Mouse (Mus musculus) spleen, adult 12 weeks (tissue): ENCODE measurements around the gene Kcnb1.
A peak's percentile ranks its signal among the peaks of the same experiment; 100 is the strongest.

Experiments used
- DNase-seq: peaks from one replicate; pipeline ENCODE4 v3.0.0; 2022; ENCODE audit warnings: low spot score

Kcnb1 gene

GRCm38 (mm10) chr2:167190076-167190399 lies at the start of gene Kcnb1:
Gene Kcnb1, minus strand, starts transcription at chr2:167190155.
- DNase-seq: peak; percentile 8

- no peak for DNase-seq
Measured at GRCm38 (mm10) chr2:167239262-167239661, 49.3 kb upstream of the Kcnb1 start.

- DNase-seq: no peak
Measured at GRCm38 (mm10) chr2:167237224-167237623, 47.3 kb upstream of the Kcnb1 start.

GRCm38 (mm10) chr2:167236174-167236573 lies 46.2 kb upstream of the Kcnb1 start:
- DNase-seq: no peak

GRCm38 (mm10) chr2:167235338-167236018 lies 45.5 kb upstream of the Kcnb1 start:
- no peak for DNase-seq

- DNase-seq: no peak
Measured at GRCm38 (mm10) chr2:167233771-167234170, 43.8 kb upstream of the Kcnb1 start.

GRCm38 (mm10) chr2:167233009-167233335 lies 43.0 kb upstream of the Kcnb1 start:
- no peak for DNase-seq

- DNase-seq: no peak
Measured at GRCm38 (mm10) chr2:167232132-167233008, 42.4 kb upstream of the Kcnb1 start.

- no peak for DNase-seq
Measured at GRCm38 (mm10) chr2:167230554-167230953, 40.6 kb upstream of the Kcnb1 start.

GRCm38 (mm10) chr2:167224937-167225336 lies 35.0 kb upstream of the Kcnb1 start:
- DNase-seq: no peak

- no peak for DNase-seq
Measured at GRCm38 (mm10) chr2:167224194-167224593, 34.2 kb upstream of the Kcnb1 start.

GRCm38 (mm10) chr2:167222152-167222551 lies 32.2 kb upstream of the Kcnb1 start:
- DNase-seq: peak; percentile 15

GRCm38 (mm10) chr2:167221159-167221845 lies 31.3 kb upstream of the Kcnb1 start:
- DNase-seq: no peak

GRCm38 (mm10) chr2:167220736-167221135 lies 30.8 kb upstream of the Kcnb1 start:
- DNase-seq: no peak

GRCm38 (mm10) chr2:167219154-167219775 lies 29.3 kb upstream of the Kcnb1 start:
- DNase-seq: peak; percentile 43

- DNase-seq: no peak
Measured at GRCm38 (mm10) chr2:167213666-167214065, 23.7 kb upstream of the Kcnb1 start.

GRCm38 (mm10) chr2:167213076-167213475 lies 23.1 kb upstream of the Kcnb1 start:
- DNase-seq: no peak

GRCm38 (mm10) chr2:167212551-167212950 lies 22.6 kb upstream of the Kcnb1 start:
- DNase-seq: no peak

GRCm38 (mm10) chr2:167212089-167212488 lies 22.1 kb upstream of the Kcnb1 start:
- no peak for DNase-seq

GRCm38 (mm10) chr2:167209900-167210299 lies 19.9 kb upstream of the Kcnb1 start:
- DNase-seq: no peak

- no peak for DNase-seq
Measured at GRCm38 (mm10) chr2:167208984-167209383, 19.0 kb upstream of the Kcnb1 start.

GRCm38 (mm10) chr2:167205918-167206629 lies 16.1 kb upstream of the Kcnb1 start:
- DNase-seq: no peak
